Mouse (Mus musculus) limb, embryonic 14.5 days (tissue): ENCODE measurements around the gene Mak. TPM values are rescaled to one million over a fixed set of nuclear protein-coding genes. Genes with fewer than 3 reads are reported as not detected.
A peak's percentile ranks its signal among the peaks of the same experiment; 100 is the strongest.
"Not testable (repeated sequence)": the region's sequence is repeated elsewhere in the genome, so short reads cannot be mapped to it uniquely, and the experiment has no call there.

Experiments used
- ATAC-seq: fragments of 200-750 bp; cut with Nextera tagmentation; 2 replicates; pipeline ENCODE4 v1.8.0; 2017; ENCODE audit warnings: low read depth, moderate number of reproducible peaks, moderate TSS enrichment; ENCODE audit not compliant: low FRiP score
- DNase-seq: peaks from one replicate; pipeline ENCODE4 v3.0.0-alpha.2; 2015; ENCODE audit warnings: low spot score
- H3K27ac ChIP-seq: fragments of 300-500 bp; sonication (generic); replicated peaks from 2 replicates; pipeline ENCODE4 v1.5.1; 2014; ENCODE audit warnings: low read depth, mild to moderate bottlenecking, low read length, moderate library complexity, mixed read lengths
- H3K27me3 ChIP-seq: fragments of 300-500 bp; sonication (generic); 2 replicates; pipeline ENCODE4 v1.6.1; 2014; ENCODE audit warnings: low read length, mixed read lengths; ENCODE audit not compliant: control insufficient read depth, insufficient read depth
- H3K36me3 ChIP-seq: fragments of 300-500 bp; sonication (generic); 2 replicates; pipeline ENCODE4 v1.6.1; 2014; ENCODE audit warnings: mild to moderate bottlenecking, low read length, moderate library complexity, mixed read lengths; ENCODE audit not compliant: control insufficient read depth, insufficient read depth
- H3K4me1 ChIP-seq: fragments of 300-500 bp; sonication (generic); 2 replicates; pipeline ENCODE4 v1.6.1; 2014; ENCODE audit warnings: antibody characterized with exemption, low read length, mixed read lengths; ENCODE audit not compliant: control insufficient read depth, insufficient read depth
- H3K4me2 ChIP-seq: fragments of 300-500 bp; sonication (generic); replicated peaks from 2 replicates; pipeline ENCODE4 v1.6.1; 2014; ENCODE audit warnings: low read depth, mild to moderate bottlenecking, low read length, moderate library complexity; ENCODE audit not compliant: severe bottlenecking
- H3K4me3 ChIP-seq: fragments of 300-500 bp; sonication (generic); replicated peaks from 2 replicates; pipeline ENCODE4 v1.5.1; 2014; ENCODE audit warnings: low read length
- H3K9ac ChIP-seq: fragments of 300-500 bp; sonication (generic); 2 replicates; pipeline ENCODE4 v1.6.1; 2014; ENCODE audit warnings: mild to moderate bottlenecking, low read depth, low read length, moderate library complexity; ENCODE audit not compliant: severe bottlenecking
- H3K9me3 ChIP-seq: fragments of 300-500 bp; sonication (generic); 2 replicates; pipeline ENCODE4 v1.6.1; 2016; ENCODE audit warnings: low read length; ENCODE audit not compliant: control insufficient read depth
- POLR2A ChIP-seq: fragments of 200-500 bp; IDR thresholded peaks from 2 replicates; pipeline ENCODE4 v1.8.0; 2012; ENCODE audit warnings: inconsistent platforms, mild to moderate bottlenecking, moderate library complexity, borderline replicate concordance; ENCODE audit not compliant: insufficient read depth, insufficient read length; ENCODE audit errors: extremely low read depth
- WGBS: fragments of 180-500 bp; shearing (Covaris S2); extraction: QIAGEN DNeasy Blood & Tissue Kit; methylation state at CpG from one replicate; pipeline ENCODE4 v1.1.7; 2014; 5-methylcytosine and 5-hydroxymethylcytosine counted together
- polyA plus RNA-seq, 2 experiments: library from polyadenylated mRNA; depleted of rRNA in 1 of 2; stranded (reverse) in 1 of 2; unstranded in 1 of 2; fragments of >200 nt; fragmentation: Nextera tagmentation in 1 of 2; extraction: Ambion mirVana in 1 of 2; gene quantifications; 2 replicates each; pipeline versions ENCODE4 v1.2.1 to v1.2.3; 2012 to 2014

Mak gene
- polyA plus RNA-seq, 2 experiments = 0.23 to 0.64 TPM

DNA sequence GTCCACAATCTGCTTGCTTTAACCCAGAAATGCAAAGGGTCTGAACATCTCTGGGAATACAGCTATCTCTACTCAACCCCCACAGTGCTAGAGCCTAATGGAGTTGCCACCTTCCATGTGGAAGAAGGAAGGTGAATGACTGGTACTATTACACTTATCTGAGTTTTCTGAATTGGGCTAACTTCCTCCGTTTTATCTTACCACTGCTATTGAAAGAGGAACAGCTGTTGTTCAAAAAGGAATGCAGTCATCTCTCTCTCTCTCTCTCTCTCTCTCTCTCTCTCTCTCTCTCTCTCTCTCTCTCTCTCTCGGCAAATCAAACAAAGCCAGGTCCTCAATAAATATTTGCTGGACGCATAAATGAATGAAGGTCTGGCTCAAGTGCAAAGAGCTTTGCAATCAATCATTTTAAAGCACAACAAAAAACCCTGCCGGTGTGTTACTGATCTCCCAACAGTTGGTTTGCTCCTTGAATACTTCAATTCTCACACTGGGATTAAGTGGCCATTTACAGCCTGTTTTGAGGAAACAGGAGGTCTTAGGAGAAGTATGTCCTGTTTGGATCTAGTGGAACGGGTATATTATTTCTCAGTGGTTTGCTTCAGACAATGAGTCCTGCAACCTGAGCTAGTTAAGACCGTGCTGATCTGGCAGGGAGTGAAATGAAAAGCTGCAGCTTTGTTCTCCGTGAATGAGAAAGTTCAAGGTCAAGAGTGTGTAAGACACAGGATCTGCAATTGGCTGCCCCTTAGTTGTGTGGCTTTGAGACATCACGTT is 84.8 kb downstream of the Mak start:
- no peaks in the 10 kb centered on the region for H3K4me1 ChIP-seq
- ATAC-seq (peak; percentile 68; the same call in 1 of the 2 replicates), DNase-seq (no peak)
- no peaks in the 10 kb centered on the region for H3K27me3 ChIP-seq
- no peak overlapping the region for H3K4me2 ChIP-seq
- TF ChIP-seq POLR2A = no peak
- H3K9ac ChIP-seq = no peak overlapping the region
- H3K9me3 ChIP-seq = no peaks in the 10 kb centered on the region
- no peak overlapping the region for H3K27ac ChIP-seq
- H3K36me3 ChIP-seq = no peaks in the 10 kb centered on the region
- WGBS = 39% methylated on average over 8 of the region's 8 CpGs
- no peak overlapping the region for H3K4me3 ChIP-seq

DNA sequence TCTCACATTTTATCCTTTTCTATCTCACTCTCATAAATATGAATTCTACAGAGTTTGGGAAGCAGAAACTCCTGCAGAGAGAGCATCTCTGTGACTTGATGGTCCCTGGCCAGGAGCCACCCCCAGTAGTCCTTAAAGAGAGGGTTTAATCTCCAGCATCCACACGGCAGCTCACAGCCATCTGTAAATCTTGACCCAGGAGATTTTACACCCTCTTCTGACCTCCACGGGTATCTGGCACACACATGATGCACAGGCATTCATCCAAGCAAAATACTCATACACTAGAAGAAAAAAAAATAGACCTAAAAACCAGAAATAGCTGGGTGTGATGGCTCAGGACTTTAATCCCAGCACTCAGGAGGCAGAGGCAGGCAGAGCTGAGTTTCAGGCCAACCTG is 91.1 kb downstream of the Mak start:
- no peak for TF ChIP-seq POLR2A
- no peak overlapping the region for H3K4me3 ChIP-seq
- no peaks in the 10 kb centered on the region for H3K27me3 ChIP-seq
- H3K36me3 ChIP-seq = no peaks in the 10 kb centered on the region
- 44% methylated on average over 2 of the region's 2 CpGs for WGBS
- H3K4me2 ChIP-seq = no peak overlapping the region
- H3K9ac ChIP-seq = no peak overlapping the region
- no peak for DNase-seq
- no peaks in the 10 kb centered on the region for H3K9me3 ChIP-seq
- no peak for ATAC-seq
- H3K27ac ChIP-seq = no peak overlapping the region
- H3K4me1 ChIP-seq = no peaks in the 10 kb centered on the region

- H3K27me3 ChIP-seq, H3K9me3 ChIP-seq, H3K4me2 ChIP-seq, H3K27ac ChIP-seq, DNase-seq, H3K36me3 ChIP-seq, H3K4me1 ChIP-seq, H3K9ac ChIP-seq, ATAC-seq, H3K4me3 ChIP-seq: not testable (repeated sequence)
- 70% methylated on average over 4 of the region's 4 CpGs for WGBS
Measured at GRCm38 (mm10) chr13:40987608-40988303, 91.8 kb downstream of the Mak start.

- DNase-seq (no peak), ATAC-seq (no peak)
- no peak overlapping the region for H3K4me2 ChIP-seq
- WGBS = 89% methylated on average over 5 of the region's 5 CpGs
- no peak overlapping the region for H3K27ac ChIP-seq
- H3K27me3 ChIP-seq = no peaks in the 10 kb centered on the region
- no peaks in the 10 kb centered on the region for H3K4me1 ChIP-seq
- TF ChIP-seq POLR2A = no peak
- no peak overlapping the region for H3K4me3 ChIP-seq
- no peaks in the 10 kb centered on the region for H3K9me3 ChIP-seq
- no peak overlapping the region for H3K9ac ChIP-seq
- H3K36me3 ChIP-seq = no peaks in the 10 kb centered on the region
Measured at GRCm38 (mm10) chr13:40986081-40986480, 93.4 kb downstream of the Mak start.

DNA sequence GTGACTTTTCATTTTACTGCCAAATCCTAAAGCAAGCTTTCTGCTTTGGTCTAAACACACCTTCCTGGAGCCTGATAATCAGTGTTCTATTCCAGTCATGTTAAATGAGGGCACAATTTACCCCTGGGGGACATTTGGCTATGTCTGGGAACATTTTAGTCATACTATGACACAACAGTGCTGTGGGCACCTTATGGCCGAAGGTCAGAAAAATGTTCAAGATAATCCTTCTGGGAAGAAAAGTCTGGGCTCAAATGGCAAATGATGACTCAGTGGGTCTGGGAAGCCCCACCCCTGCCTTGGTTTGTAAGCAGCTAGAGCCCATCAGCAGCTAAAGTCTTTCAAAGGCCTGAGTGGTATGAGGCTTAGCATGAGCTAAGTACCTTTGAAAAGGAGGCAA is 96.7 kb downstream of the Mak start:
- TF ChIP-seq POLR2A = no peak
- ATAC-seq = no peak
- H3K9ac ChIP-seq = no peak overlapping the region
- no peak overlapping the region for H3K27ac ChIP-seq
- H3K4me3 ChIP-seq = no peak overlapping the region
- 86% methylated on average over 1 of the region's 1 CpGs for WGBS
- no peaks in the 10 kb centered on the region for H3K36me3 ChIP-seq
- no peak overlapping the region for H3K4me2 ChIP-seq
- DNase-seq = no peak
- no peaks in the 10 kb centered on the region for H3K27me3 ChIP-seq
- H3K4me1 ChIP-seq = no peaks in the 10 kb centered on the region
- H3K9me3 ChIP-seq = no peaks in the 10 kb centered on the region
